Mouse (Mus musculus): ENCODE measurements around the gene Ngly1.

Gene Ngly1

DNA sequence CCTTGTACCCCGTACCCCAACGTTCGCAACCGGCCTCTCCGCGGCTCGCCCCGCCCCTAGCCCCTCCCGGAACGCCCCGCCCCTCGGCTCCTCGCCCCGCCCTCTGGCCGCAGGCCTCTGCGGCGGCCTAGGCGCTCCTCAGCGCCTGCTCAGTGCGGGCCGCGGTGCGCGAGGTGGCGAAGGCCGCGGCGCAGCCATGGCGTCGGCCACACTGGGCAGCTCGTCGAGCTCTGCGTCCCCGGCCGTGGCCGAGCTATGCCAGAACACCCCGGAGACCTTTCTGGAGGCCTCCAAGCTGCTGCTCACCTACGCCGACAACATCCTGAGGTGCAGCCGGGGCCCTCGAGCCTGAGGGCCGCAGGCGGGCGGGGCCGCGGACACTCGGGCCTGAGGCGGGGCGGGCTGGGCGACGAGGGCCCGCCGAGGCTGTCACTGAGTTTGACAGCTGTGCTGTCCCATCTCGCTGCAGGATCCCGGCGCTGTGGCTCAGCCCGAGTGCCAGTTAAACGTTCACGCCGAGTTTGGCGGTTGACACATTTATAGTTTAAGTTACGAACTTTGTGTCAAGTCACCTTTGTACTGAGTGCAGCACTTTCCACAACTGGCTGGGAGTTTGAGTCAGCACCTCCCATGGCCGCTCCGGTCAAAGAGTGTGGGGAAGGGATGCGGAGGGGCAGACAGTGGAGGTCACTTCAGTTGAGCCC lies at the start of gene Ngly1, which contains the start of gene Oxsm:
Gene Ngly1, plus strand, starts transcription at position 110 of the 704 bp plus-strand sequence.
Gene Oxsm, minus strand, starts transcription at position 638 of the 704 bp plus-strand sequence.
- peak; percentile 96 to 97 for DNase-seq

DNA sequence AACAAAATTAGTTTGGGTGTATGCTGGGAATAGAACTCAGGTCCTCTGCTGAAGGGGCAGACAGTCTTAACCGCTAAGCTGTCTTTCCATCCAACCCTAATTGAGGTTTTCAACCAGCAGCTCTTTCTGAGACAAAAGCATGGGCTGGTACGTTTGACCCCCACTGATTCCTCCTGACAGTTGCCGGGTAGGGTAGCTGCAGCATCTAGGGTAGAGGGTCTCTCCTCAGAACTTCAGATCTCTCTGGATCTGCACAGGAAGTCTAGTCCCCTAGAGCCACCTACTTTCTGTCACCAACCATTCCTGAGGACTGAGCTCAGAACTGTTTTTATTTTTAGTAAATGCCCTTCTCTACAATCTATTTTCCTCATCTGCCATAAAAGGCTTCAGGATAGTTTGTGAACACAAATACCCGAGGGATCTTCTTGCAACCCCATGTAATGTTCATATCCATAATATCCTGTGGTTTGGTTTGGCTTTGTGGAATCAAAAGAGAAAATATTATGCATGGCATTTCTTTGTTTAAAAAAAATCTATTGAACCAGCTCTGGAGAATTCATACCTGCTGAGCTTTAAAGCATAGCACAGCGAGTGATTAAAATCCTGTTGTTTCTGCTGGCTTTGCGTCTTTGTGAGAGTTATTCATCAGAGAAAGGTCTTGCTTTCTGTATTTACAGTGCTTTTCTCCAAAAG lies 48.7 kb upstream of the Ngly1 start:
- peak; percentile 19 for DNase-seq

- peak; percentile 98 for DNase-seq
Observed at GRCm38 (mm10) chr14:16200969-16201638, 48.0 kb upstream of the Ngly1 start.

GRCm38 (mm10) chr14:16201673-16202072 lies 47.4 kb upstream of the Ngly1 start:
- peak in 1 of 2 experiments; percentile 20 for DNase-seq

DNA sequence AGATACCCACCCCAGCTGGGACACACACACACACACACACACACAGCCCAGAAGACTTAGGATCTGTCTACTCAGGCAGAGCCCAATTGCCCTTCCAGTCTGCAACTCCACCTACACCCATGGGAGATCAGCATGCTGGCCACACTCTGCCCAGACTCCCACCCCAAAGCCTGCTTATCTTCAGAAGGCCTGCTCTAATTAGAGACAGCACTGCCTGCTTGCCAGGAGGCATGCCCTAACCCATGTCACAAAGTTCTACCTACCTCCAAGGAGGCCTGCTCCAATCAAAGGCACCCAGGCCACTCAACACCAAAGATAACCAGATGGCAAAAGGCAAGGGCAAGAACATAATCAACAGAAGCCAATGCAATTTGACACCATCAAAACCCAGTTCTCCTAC lies 41.4 kb upstream of the Ngly1 start:
- no peak for DNase-seq

- DNase-seq: peak; percentile 64 to 75
Observed at GRCm38 (mm10) chr14:16219015-16219414, 30.1 kb upstream of the Ngly1 start.

GRCm38 (mm10) chr14:16229395-16229794 lies 19.7 kb upstream of the Ngly1 start:
- DNase-seq: no peak

DNA sequence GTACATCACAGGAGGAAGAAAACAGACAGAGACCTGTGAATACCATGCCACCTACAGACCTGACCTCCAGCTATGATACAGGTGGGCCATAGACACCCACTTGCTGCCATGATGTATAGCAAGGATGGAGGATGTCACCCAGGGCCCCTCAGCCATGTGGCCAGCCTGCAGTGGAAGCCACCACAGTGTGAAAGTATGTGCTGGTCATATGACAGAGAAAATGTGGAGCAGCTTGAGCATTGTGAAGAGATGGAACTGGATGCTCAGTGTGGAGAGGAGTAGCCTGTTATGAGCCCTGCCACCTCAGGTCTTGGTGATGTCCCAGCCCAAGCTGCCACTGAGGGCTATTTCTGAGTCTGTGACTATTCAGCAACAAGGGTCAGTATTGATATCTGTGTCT lies 18.5 kb upstream of the Ngly1 start:
- DNase-seq: no peak

GRCm38 (mm10) chr14:16233515-16233914 lies 15.6 kb upstream of the Ngly1 start:
- DNase-seq: no peak

- no peak for DNase-seq
Observed at GRCm38 (mm10) chr14:16236466-16236865, 12.6 kb upstream of the Ngly1 start.

GRCm38 (mm10) chr14:16242193-16242815 lies 6.8 kb upstream of the Ngly1 start:
- peak; percentile 42 to 57 for DNase-seq

GRCm38 (mm10) chr14:16242947-16243602 lies 6.0 kb upstream of the Ngly1 start:
- DNase-seq: peak; percentile 95

GRCm38 (mm10) chr14:16243603-16244209 lies 5.4 kb upstream of the Ngly1 start:
- peak in 1 of 2 experiments; percentile 16 for DNase-seq

DNA sequence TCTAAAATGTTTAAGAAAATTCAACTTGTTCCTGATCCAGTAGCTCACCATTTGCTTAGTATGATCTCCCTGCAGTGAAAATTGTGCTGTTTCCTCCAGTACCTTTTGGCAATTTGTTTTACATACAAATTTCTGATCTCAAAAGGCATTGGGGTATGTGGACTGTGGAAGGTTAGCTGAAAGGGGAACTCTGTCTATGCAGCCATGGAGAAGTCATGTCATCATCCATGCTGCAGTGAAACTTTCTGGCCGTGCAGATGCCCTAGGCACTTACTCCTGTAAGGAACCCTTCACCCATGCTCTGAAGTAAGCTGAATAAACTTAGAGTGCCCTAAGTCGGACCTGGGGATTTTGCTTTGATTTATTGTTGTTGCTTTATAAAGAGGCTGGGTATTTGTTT lies 4.7 kb upstream of the Ngly1 start:
- no peak for DNase-seq

- no peak for DNase-seq
Observed at GRCm38 (mm10) chr14:16245127-16245526, 4.0 kb upstream of the Ngly1 start.

- DNase-seq: no peak
Observed at GRCm38 (mm10) chr14:16246340-16246912, 2.7 kb upstream of the Ngly1 start.

GRCm38 (mm10) chr14:16248135-16248534 lies 945 bp upstream of the Ngly1 start:
- no peak for DNase-seq

DNA sequence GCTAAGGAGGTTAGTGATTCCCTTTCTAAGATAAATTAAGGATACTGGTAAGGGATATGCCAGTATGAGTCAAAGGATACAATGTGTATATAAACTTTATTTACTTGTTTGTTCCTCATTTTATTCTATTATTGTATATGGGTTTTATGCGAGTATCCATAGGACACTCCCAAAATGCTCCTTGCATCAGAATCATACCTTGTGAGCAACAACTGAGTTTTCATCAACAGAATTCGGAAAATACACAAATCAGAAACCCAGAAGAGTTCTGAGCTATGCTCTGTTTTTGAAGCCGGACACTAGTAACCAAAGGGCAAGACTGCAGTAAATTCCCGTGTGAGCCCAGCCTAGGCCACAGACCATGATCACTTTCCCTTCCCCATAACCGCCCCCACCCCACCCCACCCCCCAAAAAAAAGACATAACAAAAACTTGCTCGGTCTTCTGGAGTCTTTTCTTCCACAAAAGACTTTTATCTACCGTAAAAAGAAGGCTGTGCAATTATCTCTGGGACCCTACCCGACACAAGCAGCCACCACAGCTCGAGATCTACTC lies 400 bp upstream of the Ngly1 start:
- no peak for DNase-seq

DNA sequence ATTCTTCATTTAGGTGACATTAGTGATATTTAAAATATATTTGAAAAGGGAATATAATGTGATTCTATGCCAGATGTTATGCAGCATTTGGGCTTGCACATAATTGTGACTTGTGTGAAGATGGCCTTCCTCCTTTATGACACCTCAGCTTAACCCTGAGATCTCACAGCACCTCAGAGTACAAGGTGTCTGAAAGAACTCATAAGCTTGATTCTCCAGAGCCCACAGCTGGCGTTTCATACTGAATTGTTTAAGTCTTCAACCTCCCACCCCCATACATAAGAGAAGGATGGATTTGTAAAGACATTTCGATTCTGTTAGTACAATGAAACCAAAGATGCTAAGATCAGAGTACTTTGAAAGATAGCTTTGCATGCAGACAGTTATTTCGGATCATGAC lies 1.0 kb downstream of the Ngly1 start:
- DNase-seq: no peak

DNA sequence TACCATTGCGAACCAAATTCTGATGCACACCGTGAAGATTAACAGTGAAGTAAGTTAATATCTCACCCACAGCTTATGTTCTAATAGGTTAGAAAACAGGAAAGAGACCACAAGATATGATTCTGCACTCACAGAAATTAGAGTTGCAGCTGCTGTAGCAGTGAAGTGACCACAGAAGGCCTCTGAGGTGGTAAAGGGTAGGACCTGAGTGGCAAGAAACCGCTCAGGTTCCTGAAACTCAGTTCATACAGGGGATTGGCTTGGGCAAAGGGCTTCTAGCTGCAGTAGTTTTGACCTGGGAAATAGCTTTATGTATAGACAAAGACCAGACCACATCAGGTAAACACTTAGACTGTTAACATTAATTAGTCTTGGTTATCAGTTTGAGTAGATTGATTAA lies 6.7 kb downstream of the Ngly1 start:
- no peak for DNase-seq

GRCm38 (mm10) chr14:16256209-16256608 lies 7.1 kb downstream of the Ngly1 start:
- DNase-seq: no peak

GRCm38 (mm10) chr14:16260541-16260940 lies 11.5 kb downstream of the Ngly1 start:
- DNase-seq: peak; percentile 77 to 83
